Mouse (Mus musculus) olfactory bulb, adult 2 months (tissue): Measurements from ENCODE around the gene Bpi. TPM values are rescaled to one million over a fixed set of nuclear protein-coding genes. Genes with fewer than 3 reads are reported as not detected.

Source experiments
- H3K27ac ChIP-seq: fragments of 200-500 bp; 2 replicates; pipeline ENCODE4 v1.5.1; 2012; ENCODE audit warnings: low read depth, low read length; ENCODE audit not compliant: insufficient read depth
- H3K4me1 ChIP-seq: fragments of 200-500 bp; 2 replicates; pipeline ENCODE4 v1.6.1; 2012; ENCODE audit warnings: low read length; ENCODE audit not compliant: control insufficient read depth, insufficient read depth
- H3K4me3 ChIP-seq: fragments of 200-500 bp; 2 replicates; pipeline ENCODE4 v1.5.1; 2012; ENCODE audit warnings: mild to moderate bottlenecking, low read depth, low read length, moderate library complexity; ENCODE audit not compliant: insufficient read depth
- CTCF ChIP-seq: fragments of 200-500 bp; IDR thresholded peaks from 2 replicates; pipeline ENCODE4 v1.5.1; 2012; ENCODE audit warnings: low read depth, mild to moderate bottlenecking, low read length, moderate library complexity; ENCODE audit not compliant: insufficient read depth
- POLR2A ChIP-seq: fragments of 200-500 bp; IDR thresholded peaks from 2 replicates; pipeline ENCODE4 v1.6.1; 2012; ENCODE audit warnings: mild to moderate bottlenecking, low read depth, low read length, moderate library complexity; ENCODE audit not compliant: insufficient read depth
- WGBS: fragments of 180-500 bp; shearing (Covaris S2); methylation state at CpG from one replicate; pipeline ENCODE4 v1.1.7; 2018; 5-methylcytosine and 5-hydroxymethylcytosine counted together
- polyA plus RNA-seq: library from polyadenylated mRNA; stranded (reverse); fragments of >200 nt; gene quantifications from 2 replicates; pipeline ENCODE4 v1.2.4, GENCODE M21; 2012; ENCODE audit warnings: low replicate concordance; ENCODE audit not compliant: missing spikeins, insufficient read depth, insufficient read length

The Bpi gene
- polyA plus RNA-seq, 1 experiment = not detected

DNA sequence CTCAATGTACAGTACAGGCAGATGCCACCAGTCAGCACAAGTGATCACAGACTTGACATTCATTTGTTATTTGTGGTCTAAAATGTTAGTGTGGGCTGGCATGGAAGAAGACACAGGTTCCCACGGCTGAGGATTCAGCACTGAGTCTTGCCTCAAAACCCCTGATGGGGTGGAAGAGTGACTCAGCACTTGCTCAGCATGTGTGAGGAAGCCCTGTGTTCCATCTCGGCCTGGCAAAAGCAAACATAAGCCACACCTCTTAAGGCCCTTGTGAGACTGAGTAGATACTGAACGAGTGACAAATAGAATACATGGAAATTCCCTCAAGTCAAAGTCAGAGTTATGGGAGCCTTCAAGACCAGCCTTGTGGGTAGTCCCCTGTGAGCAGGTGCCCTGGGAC is 24.8 kb upstream of the Bpi start:
- TF ChIP-seq CTCF (no peak), POLR2A (no peak)
- peaks cover 5% of the 10 kb centered on the region for H3K4me1 ChIP-seq
- WGBS = 38% methylated on average over 3 of the region's 3 CpGs
- H3K27ac ChIP-seq = no peak overlapping the region
- H3K4me3 ChIP-seq = no peak overlapping the region

DNA sequence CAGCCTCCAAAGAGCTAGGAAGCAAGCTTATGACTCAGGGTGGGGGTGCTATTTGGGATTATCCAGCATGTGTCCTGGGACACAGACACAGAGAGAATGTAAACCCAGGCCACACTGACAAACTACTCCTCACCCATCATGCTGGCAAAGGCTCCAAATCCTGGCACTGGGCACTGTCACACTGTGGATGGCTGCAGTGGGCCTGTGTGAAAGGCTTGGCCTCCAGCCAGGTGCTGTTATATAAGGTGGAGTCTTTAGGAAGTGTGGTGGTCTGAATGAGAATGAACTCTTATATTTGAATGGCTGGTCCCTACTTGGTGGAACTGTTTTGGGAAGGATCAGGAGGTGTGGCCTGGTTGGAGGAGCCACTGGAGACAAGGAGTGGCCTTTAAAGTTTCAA is 21.2 kb upstream of the Bpi start:
- H3K4me3 ChIP-seq = no peak overlapping the region
- TF ChIP-seq POLR2A (no peak), CTCF (no peak)
- H3K4me1 ChIP-seq = no peaks in the 10 kb centered on the region
- no peak overlapping the region for H3K27ac ChIP-seq

DNA sequence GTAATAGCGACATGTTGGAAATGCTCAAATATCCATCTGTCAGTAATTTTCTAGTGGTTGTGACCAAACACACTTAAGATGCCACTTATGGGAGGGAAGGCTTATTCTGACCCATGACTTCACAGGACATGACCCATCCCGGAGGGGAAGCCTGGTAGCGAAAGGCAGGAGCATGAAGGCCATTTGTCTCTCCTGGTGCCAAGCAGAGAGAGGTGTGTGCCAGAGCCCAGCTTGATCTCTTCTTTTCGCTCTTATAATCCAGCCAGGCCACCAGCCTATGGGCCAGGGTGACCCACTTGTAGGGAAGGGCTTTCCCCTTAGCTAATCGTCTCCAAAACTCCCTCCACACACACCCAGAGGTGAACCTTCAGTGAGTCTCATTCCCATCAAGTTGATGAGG is 19.8 kb upstream of the Bpi start:
- no peak overlapping the region for H3K27ac ChIP-seq
- H3K4me3 ChIP-seq = no peak overlapping the region
- TF ChIP-seq POLR2A = no peak
- no peak for TF ChIP-seq CTCF
- H3K4me1 ChIP-seq = peaks cover under 1% of the 10 kb centered on the region; the same call in 1 of the 2 replicates
- 95% methylated on average over 5 of the region's 5 CpGs for WGBS

DNA sequence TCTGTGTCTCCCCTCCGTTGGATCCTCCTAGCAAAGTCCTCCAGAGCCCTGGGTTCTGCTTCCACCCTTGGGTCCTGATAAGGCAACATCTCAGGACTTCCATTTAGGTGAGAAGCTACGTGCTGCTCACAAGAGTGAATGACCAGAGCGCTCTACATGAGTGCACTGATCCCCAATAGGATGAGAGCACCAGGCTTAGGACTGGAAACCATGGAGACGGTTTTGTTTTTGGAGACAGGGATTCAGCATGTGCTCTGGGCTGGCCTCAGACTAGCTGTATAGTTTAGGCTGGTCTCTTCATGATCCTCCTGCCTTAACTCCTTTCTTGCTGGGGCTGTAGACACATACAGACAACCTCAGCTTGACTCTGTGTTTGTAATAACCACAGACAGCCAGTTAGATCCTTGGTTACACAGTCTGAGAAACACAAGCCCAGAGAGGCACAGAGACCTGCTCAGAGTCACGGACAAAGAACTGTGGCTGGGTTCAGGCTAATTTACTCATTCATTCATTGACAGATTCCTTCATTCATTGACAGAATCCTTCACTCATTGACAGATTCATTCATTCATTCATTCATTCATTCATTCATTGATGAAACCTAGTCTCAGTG is 16.7 kb upstream of the Bpi start:
- WGBS = 76% methylated on average over 5 of the region's 5 CpGs
- TF ChIP-seq CTCF (no peak), POLR2A (no peak)
- Histone ChIP-seq H3K27ac (no peak overlapping the region), H3K4me3 (no peak overlapping the region), H3K4me1 (peaks cover 7% of the 10 kb centered on the region)

DNA sequence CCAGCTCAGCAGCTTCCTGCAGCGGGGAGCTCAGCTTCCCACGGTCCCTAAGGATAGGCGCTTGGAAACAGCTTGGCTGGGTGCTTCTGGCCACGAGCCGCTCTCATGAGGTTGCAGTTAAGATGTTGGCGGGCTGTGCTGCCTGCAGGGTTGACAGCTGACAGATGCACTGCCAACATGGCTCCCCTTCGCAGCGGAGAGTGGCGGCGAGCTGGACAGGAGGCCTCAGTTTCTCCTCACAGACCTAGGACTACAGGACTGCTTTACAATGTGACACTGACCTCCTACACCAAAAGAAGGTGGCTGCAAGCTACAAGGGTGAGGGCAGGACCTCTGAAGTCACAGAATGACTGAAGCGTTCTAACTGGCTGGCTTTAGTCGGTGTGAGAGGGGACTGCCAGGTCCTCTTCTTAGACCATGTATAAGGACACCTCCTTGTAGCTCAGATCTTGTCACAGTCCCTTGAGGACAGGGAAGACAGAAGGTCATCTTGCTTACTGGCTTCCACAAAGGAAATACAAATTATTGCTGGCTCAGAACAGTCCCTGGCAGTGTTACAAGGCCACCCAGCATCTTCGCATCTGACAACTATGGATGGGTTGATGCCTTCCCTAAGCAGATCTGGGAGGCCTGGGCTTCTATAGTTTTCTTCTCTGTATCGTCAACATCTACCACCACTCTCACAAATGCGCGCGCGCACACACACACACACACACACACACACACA is 15.6 kb upstream of the Bpi start:
- TF ChIP-seq POLR2A (no peak), CTCF (no peak)
- no peak overlapping the region for H3K27ac ChIP-seq
- 67% methylated on average over 18 of the region's 18 CpGs for WGBS

DNA sequence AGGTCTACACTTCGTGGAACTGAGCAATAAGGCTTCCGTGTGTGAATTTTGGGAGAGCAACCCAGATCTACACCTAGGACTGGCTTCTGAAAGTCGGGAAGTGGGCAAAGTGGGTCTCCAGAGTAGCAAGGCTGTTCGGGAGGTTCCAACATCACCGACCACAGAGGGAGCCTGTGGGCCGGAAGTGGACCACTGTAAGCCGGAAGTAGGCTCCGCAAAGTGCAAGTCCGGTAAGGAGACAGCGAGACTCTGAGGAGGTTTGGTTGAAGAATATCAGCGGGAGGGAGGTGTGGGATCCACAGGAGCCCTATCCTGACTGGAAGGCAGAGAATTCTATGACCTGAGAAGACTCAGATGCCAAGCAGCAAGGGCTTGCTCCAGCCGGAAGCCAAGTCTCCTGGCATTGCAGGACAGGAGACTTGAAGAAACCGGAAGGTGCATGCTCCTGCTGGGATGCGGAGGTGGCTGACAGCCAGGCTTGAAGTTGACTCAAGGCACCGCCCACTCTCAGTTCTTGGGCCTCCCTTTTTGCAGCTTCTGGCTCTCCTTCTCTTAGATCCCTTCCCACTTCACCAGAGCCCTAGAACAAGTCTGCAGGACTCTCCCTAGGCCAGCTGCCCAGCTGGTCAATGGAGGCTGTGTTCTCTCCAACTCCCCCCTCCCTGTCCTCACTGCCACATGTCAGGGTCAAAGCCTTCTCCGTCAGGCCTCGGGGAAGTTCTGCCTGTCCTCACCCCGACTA is 14.6 kb upstream of the Bpi start:
- H3K4me3 ChIP-seq = no peak overlapping the region
- H3K4me1 ChIP-seq = peaks cover 7% of the 10 kb centered on the region
- TF ChIP-seq POLR2A = no peak
- TF ChIP-seq CTCF = no peak
- WGBS = 72% methylated on average over 18 of the region's 18 CpGs
- no peak overlapping the region for H3K27ac ChIP-seq

More for the DNA sequence above, 15.6 kb upstream of the Bpi start:
- no peak overlapping the region for H3K4me3 ChIP-seq
- H3K4me1 ChIP-seq = peaks cover 7% of the 10 kb centered on the region

DNA sequence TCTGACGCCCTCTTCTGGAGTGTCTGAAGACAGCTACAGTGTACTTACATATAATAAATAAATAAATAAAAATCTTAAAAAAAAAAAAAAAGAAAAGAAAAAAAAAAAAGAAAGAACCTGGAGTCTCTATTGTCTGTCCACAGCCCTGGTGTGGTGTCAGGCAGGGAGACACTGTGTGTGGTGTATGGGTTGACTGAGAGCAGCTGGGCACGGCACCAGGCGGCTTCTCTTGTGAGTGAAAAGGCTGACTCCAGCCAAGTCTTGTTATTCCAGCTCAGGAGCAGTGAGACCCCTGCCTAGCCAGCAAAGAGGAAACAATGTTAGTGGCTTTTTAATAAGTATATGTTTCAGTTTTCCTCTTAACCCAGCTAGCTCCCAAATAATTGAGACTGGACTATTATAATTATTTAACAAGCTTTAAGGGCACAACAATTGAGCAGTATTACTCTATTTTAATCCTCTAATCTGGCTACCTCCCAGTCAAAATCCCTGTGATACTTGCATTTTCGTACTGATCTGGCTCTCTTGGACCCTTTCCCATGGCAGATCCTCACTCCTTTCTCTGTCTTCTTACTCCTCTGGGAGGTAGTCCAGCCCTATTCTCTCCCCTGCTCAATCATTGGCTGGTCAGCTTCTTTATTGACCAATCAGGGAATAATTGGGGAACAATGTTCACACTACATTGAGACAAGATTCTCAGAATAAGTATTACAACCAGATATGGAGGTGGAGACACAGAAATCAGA is 12.6 kb upstream of the Bpi start:
- no peak overlapping the region for H3K27ac ChIP-seq
- H3K4me3 ChIP-seq = no peak overlapping the region
- TF ChIP-seq POLR2A = no peak
- WGBS = 60% methylated on average over 4 of the region's 4 CpGs
- peaks cover 7% of the 10 kb centered on the region for H3K4me1 ChIP-seq

DNA sequence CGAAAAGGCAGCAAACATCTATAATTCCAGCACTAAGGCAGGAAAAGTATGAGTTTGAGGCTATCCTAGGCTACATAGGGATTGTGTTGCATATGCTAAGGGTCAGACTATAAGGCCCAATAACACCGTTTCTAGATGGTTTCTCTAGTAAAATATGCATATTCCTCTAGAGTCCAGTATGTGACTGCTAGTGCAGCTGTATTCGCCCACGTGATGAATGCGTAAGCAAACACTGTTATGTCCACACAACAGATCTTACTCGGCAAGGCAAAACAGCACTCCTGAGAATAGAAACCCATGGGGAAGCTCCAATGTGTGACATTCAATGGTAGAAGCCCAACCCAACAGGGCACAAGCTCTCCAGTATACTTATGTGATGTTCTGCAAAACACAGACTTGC is 10.0 kb upstream of the Bpi start:
- Histone ChIP-seq H3K4me3 (no peak overlapping the region), H3K4me1 (peaks cover 7% of the 10 kb centered on the region), H3K27ac (no peak overlapping the region)
- WGBS = 74% methylated on average over 6 of the region's 6 CpGs
- TF ChIP-seq CTCF (no peak), POLR2A (no peak)

DNA sequence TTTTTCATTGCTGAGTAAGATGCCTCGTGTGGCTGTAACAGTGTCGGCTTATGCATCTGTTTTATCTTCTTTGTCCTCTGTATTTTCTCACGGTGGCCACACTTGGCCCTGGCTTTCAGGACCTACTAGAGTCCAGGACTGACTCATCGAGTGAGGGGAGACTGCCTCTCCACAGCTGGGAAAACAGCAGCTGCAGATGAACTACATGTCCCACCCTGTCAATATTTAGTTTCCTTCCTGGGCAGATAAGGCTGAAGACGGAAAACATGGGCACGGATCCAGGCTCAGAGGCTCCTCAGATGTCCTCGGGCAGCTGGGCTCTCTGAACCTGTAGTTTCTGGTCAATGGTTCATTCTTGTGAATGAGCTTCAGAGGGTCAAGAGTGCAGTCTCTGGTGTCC is 9.6 kb upstream of the Bpi start:
- TF ChIP-seq CTCF (no peak), POLR2A (no peak)
- WGBS = 60% methylated on average over 7 of the region's 7 CpGs
- H3K4me1 ChIP-seq = peaks cover 4% of the 10 kb centered on the region
- no peak overlapping the region for H3K4me3 ChIP-seq
- no peak overlapping the region for H3K27ac ChIP-seq
